Mouse (Mus musculus) forebrain, embryonic 15.5 days (tissue): ENCODE results near the gene Smyd3. TPM values are rescaled to one million over a fixed set of nuclear protein-coding genes. Genes with fewer than 3 reads are reported as not detected.
A peak's percentile ranks its signal among the peaks of the same experiment; 100 is the strongest.

Source experiments
- ATAC-seq: fragments of 200-750 bp; cut with Nextera tagmentation; replicated peaks from 2 replicates; pipeline ENCODE4 v1.8.0; 2017; ENCODE audit warnings: mild to moderate bottlenecking, moderate TSS enrichment, moderate library complexity
- H3K27ac ChIP-seq: fragments of 300-500 bp; sonication (generic); replicated peaks from 2 replicates; pipeline ENCODE4 v1.5.1; 2015; ENCODE audit warnings: mild to moderate bottlenecking, inconsistent platforms
- H3K27me3 ChIP-seq: fragments of 300-500 bp; sonication (generic); 2 replicates; pipeline ENCODE4 v1.6.1; 2015; ENCODE audit warnings: inconsistent platforms
- H3K36me3 ChIP-seq: fragments of 300-500 bp; sonication (generic); 2 replicates; pipeline ENCODE4 v1.6.1; 2015; ENCODE audit warnings: mild to moderate bottlenecking, inconsistent platforms
- H3K4me1 ChIP-seq: fragments of 300-500 bp; sonication (generic); 2 replicates; pipeline ENCODE4 v1.6.1; 2015; ENCODE audit warnings: inconsistent platforms
- H3K4me2 ChIP-seq: fragments of 300-500 bp; sonication (generic); replicated peaks from 2 replicates; pipeline ENCODE4 v1.6.1; 2015; ENCODE audit warnings: mild to moderate bottlenecking, inconsistent platforms
- H3K4me3 ChIP-seq: fragments of 300-500 bp; sonication (generic); 2 replicates; pipeline ENCODE4 v1.5.1; 2015; ENCODE audit warnings: mild to moderate bottlenecking, inconsistent platforms
- H3K9ac ChIP-seq: fragments of 300-500 bp; sonication (generic); replicated peaks from 2 replicates; pipeline ENCODE4 v1.6.1; 2015; ENCODE audit warnings: mild to moderate bottlenecking, inconsistent platforms
- H3K9me3 ChIP-seq: fragments of 300-500 bp; sonication (generic); 2 replicates; pipeline ENCODE4 v1.6.1; 2016; ENCODE audit warnings: inconsistent platforms
- WGBS: fragments of 180-500 bp; shearing (Covaris S2); methylation state at CpG from one replicate; pipeline ENCODE4 v1.1.7; 2015; ENCODE audit warnings: mixed read lengths; 5-methylcytosine and 5-hydroxymethylcytosine counted together
- polyA plus RNA-seq: library from polyadenylated mRNA; unstranded; fragments of >200 nt; fragmentation: Nextera tagmentation; extraction: Ambion mirVana; gene quantifications from 2 replicates; pipeline ENCODE4 v1.2.1, GENCODE M21; 2015

Gene Smyd3
- polyA plus RNA-seq, 1 experiment from 2014 or later, result 25.8 TPM

DNA sequence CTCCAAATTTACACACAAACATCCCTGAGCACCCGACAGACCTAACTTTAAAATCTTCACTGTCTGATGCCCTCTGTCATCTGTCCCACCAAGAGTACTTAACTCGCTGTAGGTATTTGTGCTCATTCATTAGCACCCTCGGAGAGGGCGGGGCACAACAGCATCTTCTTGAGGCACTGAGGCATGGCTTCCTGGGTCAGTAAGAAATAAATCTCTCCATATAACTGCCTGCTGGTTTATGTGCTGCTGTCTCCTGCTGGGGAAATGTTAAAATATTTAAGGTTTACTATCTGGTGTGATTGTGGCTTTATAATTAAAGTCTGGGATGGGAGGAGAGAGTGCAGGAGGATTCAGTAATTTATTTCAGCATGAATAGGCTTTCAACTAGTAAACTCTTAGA, 320.7 kb downstream of the Smyd3 start:
- Histone ChIP-seq H3K4me1 (no peaks in the 10 kb centered on the region), H3K4me3 (no peak overlapping the region), H3K27me3 (0 out of 2 replicates have a peak, but pooled peaks cover 4% of the 10 kb centered on the region), H3K9ac (no peak overlapping the region), H3K9me3 (no peaks in the 10 kb centered on the region), H3K36me3 (no peaks in the 10 kb centered on the region), H3K27ac (no peak overlapping the region), H3K4me2 (no peak overlapping the region)
- no peak for ATAC-seq
- 61% methylated on average over 4 of the region's 4 CpGs for WGBS

DNA sequence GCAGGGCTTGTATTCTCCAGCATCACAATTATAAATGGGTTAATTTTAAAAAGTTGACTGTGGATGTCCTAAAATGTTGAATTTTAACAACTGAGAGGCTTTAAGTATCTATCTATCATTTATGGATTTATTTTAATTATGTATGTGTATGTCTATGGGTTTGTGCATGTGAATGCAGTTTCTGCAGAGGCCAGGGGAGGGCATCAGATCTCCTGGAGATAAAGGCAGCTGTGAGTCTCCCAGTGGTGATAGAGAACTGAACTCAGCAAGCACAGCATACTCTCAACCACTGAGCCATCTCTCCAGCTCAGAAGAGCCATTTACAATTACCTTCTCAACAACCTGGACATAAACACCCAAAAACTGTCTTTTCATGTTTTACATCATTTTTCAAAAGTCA, 321.4 kb downstream of the Smyd3 start:
- no peaks in the 10 kb centered on the region for H3K36me3 ChIP-seq
- H3K4me1 ChIP-seq, result no peaks in the 10 kb centered on the region
- H3K27ac ChIP-seq, result no peak overlapping the region

GRCm38 (mm10) chr1:179192781-179193180, 325.1 kb downstream of the Smyd3 start:
- Histone ChIP-seq H3K27ac (no peak overlapping the region), H3K4me1 (no peaks in the 10 kb centered on the region), H3K9ac (no peak overlapping the region), H3K9me3 (no peaks in the 10 kb centered on the region), H3K36me3 (no peaks in the 10 kb centered on the region), H3K4me3 (no peak overlapping the region), H3K27me3 (0 out of 2 replicates have a peak, but pooled peaks cover 4% of the 10 kb centered on the region), H3K4me2 (no peak overlapping the region)
- WGBS, result 83% methylated on average over 11 of the region's 11 CpGs
- ATAC-seq, result 0 out of 2 replicates have a peak, but pooled peaks have one; percentile 29

More for the DNA sequence above, 321.4 kb downstream of the Smyd3 start:
- Histone ChIP-seq H3K27me3 (0 out of 2 replicates have a peak, but pooled peaks cover 4% of the 10 kb centered on the region), H3K9ac (no peak overlapping the region), H3K9me3 (no peaks in the 10 kb centered on the region), H3K4me2 (no peak overlapping the region), H3K4me3 (no peak overlapping the region)
- no peak for ATAC-seq

DNA sequence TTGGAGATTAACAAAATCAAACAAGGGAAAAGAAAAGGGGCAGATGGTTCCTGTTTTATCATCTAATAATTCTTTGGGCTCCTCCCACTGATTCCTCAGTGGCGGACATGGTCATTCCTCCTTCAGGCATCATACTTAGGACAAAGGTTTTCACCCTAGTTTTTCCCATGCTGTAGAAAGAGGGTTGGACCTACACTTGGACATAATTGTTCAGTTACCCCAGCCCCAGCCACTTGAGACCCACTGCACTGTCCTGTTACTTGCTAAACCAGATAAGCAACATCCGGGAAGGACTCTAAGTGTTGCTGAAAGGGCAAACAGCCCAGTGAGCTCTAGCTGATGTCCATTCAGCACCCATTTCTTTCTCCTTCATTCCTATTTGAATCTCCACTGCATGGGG, 327.0 kb downstream of the Smyd3 start:
- no peak overlapping the region for H3K4me2 ChIP-seq
- no peak overlapping the region for H3K9ac ChIP-seq
- H3K36me3 ChIP-seq, result no peaks in the 10 kb centered on the region
- H3K9me3 ChIP-seq, result no peaks in the 10 kb centered on the region
- H3K4me1 ChIP-seq, result no peaks in the 10 kb centered on the region
- no peak overlapping the region for H3K4me3 ChIP-seq
- WGBS, result 92% methylated on average over 2 of the region's 2 CpGs
- ATAC-seq, result no peak
- H3K27ac ChIP-seq, result no peak overlapping the region
- no peaks in the 10 kb centered on the region for H3K27me3 ChIP-seq

- no peak overlapping the region for H3K4me3 ChIP-seq
- H3K9me3 ChIP-seq, result no peaks in the 10 kb centered on the region
- H3K36me3 ChIP-seq, result no peaks in the 10 kb centered on the region
- H3K27me3 ChIP-seq, result no peaks in the 10 kb centered on the region
- ATAC-seq, result no peak
- WGBS, result 74% methylated on average over 3 of the region's 3 CpGs
- H3K4me1 ChIP-seq, result no peaks in the 10 kb centered on the region
- H3K9ac ChIP-seq, result no peak overlapping the region
- no peak overlapping the region for H3K4me2 ChIP-seq
- no peak overlapping the region for H3K27ac ChIP-seq
These were observed 330.7 kb downstream of the Smyd3 start for GRCm38 (mm10) chr1:179187171-179187570.

GRCm38 (mm10) chr1:179184631-179185030, 333.2 kb downstream of the Smyd3 start:
- Histone ChIP-seq H3K36me3 (no peaks in the 10 kb centered on the region), H3K4me2 (no peak overlapping the region), H3K4me3 (no peak overlapping the region), H3K9me3 (no peaks in the 10 kb centered on the region), H3K27me3 (no peaks in the 10 kb centered on the region), H3K9ac (no peak overlapping the region), H3K27ac (no peak overlapping the region), H3K4me1 (no peaks in the 10 kb centered on the region)
- 74% methylated on average over 4 of the region's 4 CpGs for WGBS
- ATAC-seq, result no peak; the same call in 1 of the 2 replicates

DNA sequence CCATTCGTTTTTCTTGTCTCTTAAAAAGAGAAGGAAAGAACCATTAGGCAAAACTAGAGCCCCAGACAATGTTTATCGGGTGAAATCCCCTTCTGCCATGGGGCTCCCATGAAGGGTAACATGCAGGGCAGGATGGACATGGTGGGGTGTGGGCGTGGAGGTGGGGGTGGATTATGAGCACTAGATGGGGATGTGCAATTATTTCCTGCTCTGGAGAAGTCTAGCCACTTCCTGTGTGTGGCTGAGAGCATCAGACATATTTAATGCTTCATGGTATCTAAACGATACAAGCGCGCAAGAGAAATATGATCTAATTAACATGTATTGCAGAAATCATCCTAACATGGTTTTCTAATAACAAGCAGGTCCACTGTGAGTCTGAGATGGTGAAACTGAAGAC, 334.3 kb downstream of the Smyd3 start:
- no peak for ATAC-seq
- Histone ChIP-seq H3K9me3 (no peaks in the 10 kb centered on the region), H3K4me2 (no peak overlapping the region), H3K9ac (no peak overlapping the region), H3K4me3 (no peak overlapping the region), H3K36me3 (no peaks in the 10 kb centered on the region), H3K27me3 (no peaks in the 10 kb centered on the region), H3K27ac (no peak overlapping the region), H3K4me1 (no peaks in the 10 kb centered on the region)
- WGBS, result 72% methylated on average over 6 of the region's 6 CpGs

DNA sequence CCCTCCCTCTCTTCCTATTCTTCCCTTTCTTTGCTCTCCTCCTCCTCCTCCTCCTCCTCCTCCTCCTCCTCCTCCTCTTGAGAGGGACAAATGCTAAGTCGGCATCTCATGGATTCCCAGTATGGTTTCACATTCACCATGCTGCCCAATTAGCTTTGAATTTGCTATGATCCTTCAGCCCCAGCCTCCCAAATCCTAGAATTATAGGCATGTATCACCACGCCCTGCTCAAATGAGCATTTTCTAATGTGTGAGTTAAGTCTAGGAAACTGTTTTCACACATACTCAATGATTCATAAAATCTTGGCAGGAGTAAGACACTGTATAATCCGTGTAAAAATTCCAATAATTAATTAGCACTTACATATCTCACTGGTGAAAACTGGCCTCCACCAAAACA, 337.3 kb downstream of the Smyd3 start:
- no peaks in the 10 kb centered on the region for H3K9me3 ChIP-seq
- no peak for ATAC-seq
- H3K36me3 ChIP-seq, result no peaks in the 10 kb centered on the region
- no peaks in the 10 kb centered on the region for H3K27me3 ChIP-seq
- no peak overlapping the region for H3K27ac ChIP-seq
- H3K4me3 ChIP-seq, result no peak overlapping the region
- peaks cover 6% of the 10 kb centered on the region; the same call in 1 of the 2 replicates for H3K4me1 ChIP-seq
- 40% methylated on average over 3 of the region's 3 CpGs for WGBS
- H3K4me2 ChIP-seq, result no peak overlapping the region
- H3K9ac ChIP-seq, result no peak overlapping the region

DNA sequence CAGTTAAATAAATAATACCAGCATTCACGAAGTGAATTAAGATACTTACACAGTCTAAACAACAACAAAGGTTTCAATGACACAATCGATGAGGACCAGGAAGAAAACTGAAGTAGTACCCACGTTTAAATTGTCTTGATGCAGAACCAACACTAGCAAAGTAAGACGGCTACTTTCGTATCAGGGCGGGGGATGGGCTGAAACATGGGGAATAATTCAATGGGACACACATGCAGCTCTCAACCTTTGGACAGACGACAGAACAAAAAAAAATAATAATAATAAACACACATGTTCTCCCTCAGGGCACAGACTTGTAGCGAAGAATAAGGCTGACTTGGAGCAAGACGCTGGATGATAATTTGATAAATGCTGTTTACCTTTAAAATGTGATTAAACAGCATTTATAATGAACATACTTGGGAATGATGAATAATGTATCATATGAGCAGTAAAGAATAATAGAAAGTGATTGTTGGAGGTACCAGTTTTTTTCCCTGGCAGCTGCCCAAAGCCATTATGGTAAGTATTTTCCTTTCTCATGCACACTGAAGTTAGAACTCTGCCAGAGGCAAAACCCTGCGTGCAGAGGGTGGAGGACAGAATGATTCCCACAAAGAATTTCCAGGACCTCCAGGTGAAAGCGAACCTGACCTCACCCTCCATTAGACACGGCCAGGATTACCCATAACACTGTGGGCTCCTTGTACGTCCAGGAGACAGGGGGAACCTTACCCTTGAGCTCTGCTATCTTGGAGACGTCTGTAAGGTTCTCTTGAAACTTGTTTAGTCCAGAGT, 340.8 kb downstream of the Smyd3 start:
- Histone ChIP-seq H3K27me3 (no peaks in the 10 kb centered on the region), H3K4me2 (no peak overlapping the region), H3K9me3 (no peaks in the 10 kb centered on the region), H3K27ac (no peak overlapping the region), H3K4me3 (no peak overlapping the region), H3K36me3 (no peaks in the 10 kb centered on the region), H3K9ac (no peak overlapping the region), H3K4me1 (peaks cover 6% of the 10 kb centered on the region; the same call in 1 of the 2 replicates)
- no peak for ATAC-seq
- 54% methylated on average over 14 of the region's 14 CpGs for WGBS

DNA sequence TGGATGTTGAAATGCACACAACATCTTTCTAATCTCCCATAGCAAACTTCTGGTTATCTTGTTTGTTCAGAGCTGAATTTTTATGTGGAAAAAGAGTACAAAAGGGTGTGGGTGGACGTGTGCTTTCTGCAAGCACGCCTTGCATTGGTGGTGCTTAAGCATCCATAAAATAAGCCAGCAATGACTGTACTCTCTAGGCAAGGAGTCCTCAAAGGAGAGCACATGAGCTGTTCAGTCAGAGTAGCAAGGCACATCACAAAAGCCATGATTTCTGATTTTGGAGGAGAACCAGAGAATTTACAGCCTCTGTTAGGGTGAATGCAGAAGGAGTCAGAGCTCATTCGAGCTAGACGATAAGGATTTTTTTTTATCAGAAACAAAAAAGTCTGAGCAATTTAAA, 343.6 kb downstream of the Smyd3 start:
- Histone ChIP-seq H3K4me3 (no peak overlapping the region), H3K9me3 (no peaks in the 10 kb centered on the region)

DNA sequence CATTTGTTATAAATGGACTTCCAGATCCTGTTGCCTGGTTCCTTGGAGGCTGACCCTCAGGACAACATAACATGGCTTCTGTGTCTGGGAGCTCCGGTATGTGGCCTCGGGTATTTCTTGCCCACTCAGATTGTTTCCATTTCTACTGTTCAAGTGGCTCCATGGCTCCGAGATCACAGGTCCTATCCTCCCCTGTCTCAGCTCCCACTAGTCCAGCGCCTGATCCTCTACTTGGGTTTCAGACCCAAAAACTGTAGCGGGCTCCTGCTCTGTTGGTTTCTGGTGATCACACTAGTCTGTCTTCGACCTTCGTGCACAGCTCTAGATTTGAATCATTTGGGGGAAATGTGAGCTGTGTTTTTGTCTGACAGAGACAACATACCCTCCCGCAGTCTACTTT, 347.3 kb downstream of the Smyd3 start:
- 93% methylated on average over 8 of the region's 8 CpGs for WGBS
- no peak overlapping the region for H3K4me2 ChIP-seq
- H3K4me1 ChIP-seq, result no peaks in the 10 kb centered on the region; the same call in 1 of the 2 replicates
- no peak overlapping the region for H3K9ac ChIP-seq
- H3K9me3 ChIP-seq, result no peaks in the 10 kb centered on the region
- no peak overlapping the region for H3K27ac ChIP-seq
- H3K36me3 ChIP-seq, result no peaks in the 10 kb centered on the region
- no peak for ATAC-seq
- H3K4me3 ChIP-seq, result no peak overlapping the region
- no peaks in the 10 kb centered on the region for H3K27me3 ChIP-seq

More for the DNA sequence above, 343.6 kb downstream of the Smyd3 start:
- Histone ChIP-seq H3K36me3 (no peaks in the 10 kb centered on the region), H3K27me3 (no peaks in the 10 kb centered on the region), H3K4me1 (peaks cover 6% of the 10 kb centered on the region; the same call in 1 of the 2 replicates), H3K4me2 (no peak overlapping the region), H3K27ac (no peak overlapping the region), H3K9ac (no peak overlapping the region)
- 46% methylated on average over 4 of the region's 4 CpGs for WGBS
- no peak for ATAC-seq

DNA sequence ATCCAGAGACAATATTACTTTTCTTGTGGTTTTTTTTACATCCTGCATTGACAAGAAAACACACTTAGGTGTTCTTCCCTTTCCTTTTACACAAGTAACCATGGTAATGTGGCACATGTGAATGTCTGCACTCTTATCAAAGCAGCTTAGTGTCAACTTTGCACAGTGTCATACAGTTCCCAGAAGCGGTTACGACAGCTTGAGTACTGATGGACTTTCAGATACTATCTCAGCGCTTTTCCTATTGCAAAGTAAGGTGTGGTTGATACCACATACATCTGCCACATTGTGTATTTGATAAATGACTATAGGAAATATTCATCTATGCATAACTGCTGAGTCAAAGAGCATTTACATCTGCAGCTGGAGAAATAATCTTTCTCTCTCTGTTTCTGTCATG, 348.1 kb downstream of the Smyd3 start:
- no peak overlapping the region for H3K4me2 ChIP-seq
- no peak overlapping the region for H3K27ac ChIP-seq
- 88% methylated on average over 3 of the region's 3 CpGs for WGBS
- no peak for ATAC-seq
- no peak overlapping the region for H3K9ac ChIP-seq
- H3K4me3 ChIP-seq, result no peak overlapping the region
- no peaks in the 10 kb centered on the region for H3K36me3 ChIP-seq
- no peaks in the 10 kb centered on the region for H3K27me3 ChIP-seq
- H3K4me1 ChIP-seq, result no peaks in the 10 kb centered on the region; the same call in 1 of the 2 replicates
- H3K9me3 ChIP-seq, result no peaks in the 10 kb centered on the region

DNA sequence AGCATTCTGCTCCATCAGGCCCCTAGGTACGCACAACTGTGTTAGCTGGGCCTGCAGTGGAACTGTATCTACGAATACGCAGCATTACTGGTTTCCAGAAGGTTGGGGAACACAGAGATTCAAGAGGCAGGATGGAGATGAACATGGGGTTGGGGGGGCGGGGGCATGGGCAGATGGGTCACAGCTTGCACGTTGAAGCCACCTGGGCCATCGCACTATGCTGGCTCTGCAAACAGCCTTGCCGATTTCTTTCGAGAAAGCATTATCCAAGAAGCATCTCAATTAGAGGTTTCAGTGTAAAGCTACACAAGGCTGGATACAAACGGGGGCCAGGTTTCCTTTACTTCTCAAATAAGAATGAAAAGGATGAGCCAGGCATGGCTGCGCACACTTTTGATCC, 348.7 kb downstream of the Smyd3 start:
- no peaks in the 10 kb centered on the region for H3K36me3 ChIP-seq
- no peak for ATAC-seq
- no peaks in the 10 kb centered on the region; the same call in 1 of the 2 replicates for H3K4me1 ChIP-seq
- H3K9ac ChIP-seq, result no peak overlapping the region
- no peaks in the 10 kb centered on the region for H3K9me3 ChIP-seq
- H3K4me3 ChIP-seq, result no peak overlapping the region
- H3K27me3 ChIP-seq, result no peaks in the 10 kb centered on the region
- 84% methylated on average over 10 of the region's 10 CpGs for WGBS
- no peak overlapping the region for H3K4me2 ChIP-seq
- H3K27ac ChIP-seq, result no peak overlapping the region
